ENCODE assay signal across 9 mouse cellular contexts in genomic region chr17:24689251-24690081, GRCm38 (mm10). TPM values are rescaled to one million over a fixed set of nuclear protein-coding genes. Genes with fewer than 3 reads are reported as not detected.
A peak's percentile ranks its signal among the peaks of the same experiment; 100 is the strongest.
DNase-seq lines count a peak whose midpoint lies in the region; ATAC-seq and TF ChIP-seq lines count a peak whose summit lies in the region.
"Had no signal": no experiment of that assay in that cellular context is flagged by ENCODE, and none has a peak within 500 bp of the region (broad histone marks: within the 10 kb centered on the region; RNA-seq: fewer than 3 reads in every experiment).

TSS of gene Syngr3 (minus strand) at chr17:24689955.

- no peak within 1 kb of the TSS for H3ac ChIP-seq in myocyte (ENCODE audit: control insufficient read depth, insufficient read length)

- TF ChIP-seq POLR2A in myocyte (IDR thresholded peaks at IDR 0.05; ENCODE audit: insufficient read length, low read depth) = no peak

- H3K79me2 ChIP-seq in myocyte (ENCODE audit: control insufficient read depth, insufficient read depth) = no peaks in the 10 kb centered on the region

- peaks cover 23% of the 10 kb centered on the region for H3K4me1 ChIP-seq in heart, embryonic 15.5 days (replicated peaks)
- peaks cover 22% of the 10 kb centered on the region for H3K4me1 ChIP-seq in embryonic facial prominence, embryonic 15.5 days

- no peak for DNase-seq in heart, postnatal 14 days
- peak; percentile 47 for DNase-seq in MN1 (ENCODE audit: low spot score)
- DNase-seq in layer of hippocampus, postnatal 14 days (ENCODE audit: low spot score in 2 of 2) = peak in 1 of 2 experiments; percentile 50
- DNase-seq in urinary bladder, postnatal 4 days (ENCODE audit: low spot score in 2 of 2) = no peak
- DNase-seq in urinary bladder, postnatal 10 days (ENCODE audit: low spot score) = no peak

- no peaks in the 10 kb centered on the region for H3K9me3 ChIP-seq in heart, embryonic 15.5 days (replicated peaks)
- H3K9me3 ChIP-seq in embryonic facial prominence, embryonic 15.5 days (replicated peaks) = no peaks in the 10 kb centered on the region

- H3K36me3 ChIP-seq in heart, embryonic 15.5 days = peaks cover 7% of the 10 kb centered on the region; the same call in 1 of the 2 replicates
- H3K36me3 ChIP-seq in embryonic facial prominence, embryonic 15.5 days = peaks cover 10% of the 10 kb centered on the region
- H3K36me3 ChIP-seq in myocyte (ENCODE audit: control insufficient read depth, insufficient read depth) = no peaks in the 10 kb centered on the region

- H3K4me2 ChIP-seq in heart, embryonic 15.5 days = peak within 1 kb of the TSS; percentile 89
- peak within 1 kb of the TSS; percentile 93 for H3K4me2 ChIP-seq in embryonic facial prominence, embryonic 15.5 days (replicated peaks)
- H3K4me2 ChIP-seq in myocyte (ENCODE audit: low read depth) = peak within 1 kb of the TSS; percentile 64

- H3K9ac ChIP-seq in heart, embryonic 15.5 days = peak within 1 kb of the TSS; percentile 41
- H3K9ac ChIP-seq in embryonic facial prominence, embryonic 15.5 days = peak within 1 kb of the TSS; percentile 42

- intact Hi-C loops in heart, postnatal 14 days (cut with DNase I) = no loop called here

- under 1% methylated on average over 54 of the region's 55 CpGs for WGBS in heart, embryonic 15.5 days
- under 1% methylated on average over 50 of the region's 55 CpGs for WGBS in embryonic facial prominence, embryonic 15.5 days

- H3K4me3 ChIP-seq in heart, embryonic 15.5 days = peak within 1 kb of the TSS; percentile 53
- peak within 1 kb of the TSS; percentile 55 for H3K4me3 ChIP-seq in embryonic facial prominence, embryonic 15.5 days (replicated peaks)
- peak within 1 kb of the TSS; percentile 14 for H3K4me3 ChIP-seq in myocyte

- peaks cover 50% of the 10 kb centered on the region for H3K27me3 ChIP-seq in heart, embryonic 15.5 days
- peaks cover 46% of the 10 kb centered on the region for H3K27me3 ChIP-seq in embryonic facial prominence, embryonic 15.5 days
- no peaks in the 10 kb centered on the region for H3K27me3 ChIP-seq in myocyte (ENCODE audit: control insufficient read depth, insufficient read depth, insufficient read length)

- no peak for ATAC-seq in heart, embryonic 15.5 days (replicated peaks; ENCODE audit: insufficient number of reproducible peaks, insufficient read depth, low FRiP score, low read depth)
- peak; percentile 27; the same call in 1 of the 2 replicates for ATAC-seq in embryonic facial prominence, embryonic 15.5 days (ENCODE audit: insufficient number of reproducible peaks, low FRiP score, low TSS enrichment, low read depth)

- H3K27ac ChIP-seq in heart, embryonic 15.5 days = no peak within 1 kb of the TSS
- H3K27ac ChIP-seq in embryonic facial prominence, embryonic 15.5 days (replicated peaks) = no peak within 1 kb of the TSS
- H3K27ac ChIP-seq: macrophage had no signal

TF ChIP-seq in myocyte, 11 proteins besides CTCF, POLR2A, EP300 and RAD21:
- no peak for TF ChIP-seq MYOD1 (IDR thresholded peaks at IDR 0.05; ENCODE audit: control insufficient read depth in 1 of 3, insufficient read length in 2 of 3, low read depth in 2 of 3)
- no peak for TF ChIP-seq SRF (IDR thresholded peaks at IDR 0.05; ENCODE audit: control insufficient read depth, insufficient read length, low read depth)
- no peak for TF ChIP-seq POLR2AphosphoS2 (IDR thresholded peaks at IDR 0.05; ENCODE audit: insufficient read length, low read depth)

RNA-seq across cellular contexts. Expression of gene Syngr3, which starts in this region (rescaled TPM):
- 0.44 and 3.0 TPM in 2 replicates for polyA plus RNA-seq in heart, embryonic 15.5 days (2015; fragmentation: Nextera tagmentation; extraction: Ambion mirVana)
- total RNA-seq in heart, postnatal 14 days (2021) = under 1 TPM in 1 of 2 experiments, not detected in 1; 0.12 TPM
- 2.0 and 2.9 TPM in 2 replicates for polyA plus RNA-seq in embryonic facial prominence, embryonic 15.5 days (2015; fragmentation: Nextera tagmentation; extraction: Ambion mirVana)
- total RNA-seq in layer of hippocampus, postnatal 14 days (2021) = 100 to 1,000 TPM; 197 to 204 TPM
- 0.29 TPM for polyA plus RNA-seq in myocyte (2012; fragmentation: generic; extraction: Trizol)

Comparison
In these comparisons a context has a peak if more than half of its experiments do, and no peak if none do; other contexts are left out.
1. RNA of gene Syngr3 (total RNA-seq): 197 to 204 TPM in layer of hippocampus, postnatal 14 days; 0.12 TPM in heart, postnatal 14 days; every median in the first group is over 100 times any median in the second.
2. Peak in every context shown above with its lines, with median percentiles within 50 percentile points of each other: H3K4me2 ChIP-seq and H3K4me3 ChIP-seq.